Mouse (Mus musculus) bone marrow macrophage, adult 2 months (primary cell): ENCODE measurements around the gene Tpst1.

ENCODE experiments used
- CTCF ChIP-seq: IDR thresholded peaks from 2 replicates; pipeline ENCODE4 v1.5.1; 2012; ENCODE audit warnings: low read depth, mild to moderate bottlenecking, low read length, moderate library complexity
- POLR2A ChIP-seq: IDR thresholded peaks from 2 replicates; pipeline ENCODE4 v1.6.1; 2012; ENCODE audit warnings: mild to moderate bottlenecking, low read depth, low read length, borderline replicate concordance

DNA sequence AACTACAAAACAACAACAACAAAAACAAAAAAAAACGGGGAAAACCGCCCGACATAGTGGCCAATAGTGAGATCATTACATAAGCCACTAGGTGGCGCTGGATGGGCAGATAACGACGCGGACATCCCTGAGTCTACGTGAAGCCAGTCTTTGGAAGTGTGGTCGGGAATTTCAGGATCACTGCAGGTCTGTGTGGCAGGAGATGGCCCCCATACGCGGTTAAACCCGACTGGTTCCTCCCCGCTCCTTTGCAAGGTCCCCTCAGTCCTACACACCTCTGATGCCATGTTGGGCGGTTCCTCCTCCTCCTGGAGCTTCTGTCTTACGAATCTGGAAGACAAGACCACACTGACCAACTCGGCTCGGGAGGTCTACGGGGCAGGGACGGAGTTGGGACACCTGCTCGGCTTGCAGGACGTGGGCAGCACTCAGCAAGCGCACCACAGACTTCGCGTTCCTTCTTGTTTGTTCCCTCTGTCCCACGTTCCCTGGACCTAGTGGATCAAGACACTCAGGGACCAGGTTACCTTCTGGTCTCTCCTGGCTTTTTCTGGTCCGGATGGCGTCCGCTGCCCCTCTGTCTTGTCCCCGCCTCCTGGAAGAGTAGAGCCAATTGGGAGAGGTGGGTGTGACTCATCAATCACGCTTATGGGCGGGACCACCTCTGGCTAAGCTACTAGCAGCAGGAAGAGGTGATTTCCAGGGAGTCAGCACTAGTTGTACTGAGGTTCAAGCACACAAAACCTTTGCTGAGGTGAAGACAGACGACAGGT is 49.2 kb upstream of the Tpst1 start:
- TF ChIP-seq CTCF (peak; percentile 97), POLR2A (no peak)
